Mouse (Mus musculus): ENCODE results near the gene Dync1h1. TPM values are rescaled to one million over a fixed set of nuclear protein-coding genes. Genes with fewer than 3 reads are reported as not detected.
"Not testable (repeated sequence)": the region's sequence is repeated elsewhere in the genome, so short reads cannot be mapped to it uniquely, and the experiment has no call there.

Dync1h1 gene
- total and polyA plus RNA-seq, 3 experiments = 111 to 168 (median 135) TPM

GRCm38 (mm10) chr12:110703682-110704081 is 102.4 kb downstream of the Dync1h1 start:
- WGBS = 72% methylated on average over 7 of the region's 7 CpGs
- TF ChIP-seq EP300 (IDR thresholded peaks at IDR 0.05; ENCODE audit: insufficient read depth, low read depth, low read length) (no peak), POLR2A (IDR thresholded peaks at IDR 0.05; ENCODE audit: insufficient read depth, low read depth, low read length) (no peak), CTCF (IDR thresholded peaks at IDR 0.05) (no peak)
- DNase-seq = no peak
- peaks cover 3% of the 10 kb centered on the region for H3K4me1 ChIP-seq (ENCODE audit: control insufficient read depth, insufficient read depth, low read length)
- no peaks in the 10 kb centered on the region for H3K36me3 ChIP-seq (ENCODE audit: control insufficient read depth, insufficient read depth, low read length)
- H3K27me3 ChIP-seq (ENCODE audit: control insufficient read depth, insufficient read depth, low read length) = no peaks in the 10 kb centered on the region
- no peaks in the 10 kb centered on the region for H3K79me2 ChIP-seq (replicated peaks; ENCODE audit: control insufficient read depth, insufficient read depth, low read length)
- no peak overlapping the region for H3K9ac ChIP-seq (ENCODE audit: low read depth, low read length)
- H3K27ac ChIP-seq = no peak overlapping the region
- no peak overlapping the region for H3K4me3 ChIP-seq
- intact Hi-C loops (cut with DNase I) = loop anchor here (2.0 kb wide), 3 partner anchors 35 to 285 kb away; no protein-coding TSS in a partner anchor

GRCm38 (mm10) chr12:110705419-110705818 is 104.2 kb downstream of the Dync1h1 start:
- H3K4me3 ChIP-seq; H3K9ac ChIP-seq (ENCODE audit: low read depth, low read length); H3K36me3 ChIP-seq (ENCODE audit: control insufficient read depth, insufficient read depth, low read length); intact Hi-C loops (cut with DNase I); H3K79me2 ChIP-seq (replicated peaks; ENCODE audit: control insufficient read depth, insufficient read depth, low read length); DNase-seq; H3K27me3 ChIP-seq (ENCODE audit: control insufficient read depth, insufficient read depth, low read length); H3K4me1 ChIP-seq (ENCODE audit: control insufficient read depth, insufficient read depth, low read length); H3K27ac ChIP-seq: not testable (repeated sequence)
- WGBS = 94% methylated on average over 4 of the region's 4 CpGs

- peaks cover 3% of the 10 kb centered on the region for H3K4me1 ChIP-seq (ENCODE audit: control insufficient read depth, insufficient read depth, low read length)
- no peaks in the 10 kb centered on the region for H3K79me2 ChIP-seq (replicated peaks; ENCODE audit: control insufficient read depth, insufficient read depth, low read length)
- WGBS = under 1% methylated on average over 27 of the region's 27 CpGs
- intact Hi-C loops (cut with DNase I) = loop anchor here (2.0 kb wide), 1 partner anchor 134 kb away; the partner anchor contains the start of gene Mok
- peak overlapping the region; percentile 68 for H3K9ac ChIP-seq (ENCODE audit: low read depth, low read length)
- peak; percentile 55 for TF ChIP-seq POLR2A (IDR thresholded peaks at IDR 0.05; ENCODE audit: insufficient read depth, low read depth, low read length)
- peak; percentile 45 for TF ChIP-seq CTCF (IDR thresholded peaks at IDR 0.05)
- TF ChIP-seq EP300 (IDR thresholded peaks at IDR 0.05; ENCODE audit: insufficient read depth, low read depth, low read length) = no peak
- H3K36me3 ChIP-seq (ENCODE audit: control insufficient read depth, insufficient read depth, low read length) = no peaks in the 10 kb centered on the region
- peak; percentile 73 to 80 for DNase-seq
- H3K27me3 ChIP-seq (ENCODE audit: control insufficient read depth, insufficient read depth, low read length) = no peaks in the 10 kb centered on the region
- peak overlapping the region; percentile 53 for H3K27ac ChIP-seq
- H3K4me3 ChIP-seq = peak overlapping the region; percentile 58
Observed at GRCm38 (mm10) chr12:110706337-110707231, 105.3 kb downstream of the Dync1h1 start.

GRCm38 (mm10) chr12:110707451-110707850 is 106.2 kb downstream of the Dync1h1 start:
- peaks cover 3% of the 10 kb centered on the region for H3K4me1 ChIP-seq (ENCODE audit: control insufficient read depth, insufficient read depth, low read length)
- no peak overlapping the region for H3K9ac ChIP-seq (ENCODE audit: low read depth, low read length)
- H3K27me3 ChIP-seq (ENCODE audit: control insufficient read depth, insufficient read depth, low read length) = no peaks in the 10 kb centered on the region
- 88% methylated on average over 7 of the region's 7 CpGs for WGBS
- intact Hi-C loops (cut with DNase I) = loop anchor here (2.0 kb wide), 1 partner anchor 133 kb away; the partner anchor contains the start of gene Mok
- TF ChIP-seq EP300 (IDR thresholded peaks at IDR 0.05; ENCODE audit: insufficient read depth, low read depth, low read length) = no peak
- TF ChIP-seq CTCF (IDR thresholded peaks at IDR 0.05) = no peak
- TF ChIP-seq POLR2A (IDR thresholded peaks at IDR 0.05; ENCODE audit: insufficient read depth, low read depth, low read length) = no peak
- H3K36me3 ChIP-seq (ENCODE audit: control insufficient read depth, insufficient read depth, low read length) = no peaks in the 10 kb centered on the region
- H3K79me2 ChIP-seq (replicated peaks; ENCODE audit: control insufficient read depth, insufficient read depth, low read length) = no peaks in the 10 kb centered on the region
- H3K4me3 ChIP-seq = no peak overlapping the region
- DNase-seq = no peak
- H3K27ac ChIP-seq = no peak overlapping the region

- WGBS = 63% methylated on average over 5 of the region's 5 CpGs
- intact Hi-C loops (cut with DNase I) = no loop called here
- DNase-seq = no peak
Observed at GRCm38 (mm10) chr12:110711270-110711669, 110.0 kb downstream of the Dync1h1 start.

GRCm38 (mm10) chr12:110713784-110714183 is 112.5 kb downstream of the Dync1h1 start:
- Histone ChIP-seq H3K9ac (ENCODE audit: low read depth, low read length) (no peak overlapping the region), H3K4me1 (ENCODE audit: control insufficient read depth, insufficient read depth, low read length) (no peaks in the 10 kb centered on the region), H3K27ac (no peak overlapping the region), H3K27me3 (ENCODE audit: control insufficient read depth, insufficient read depth, low read length) (no peaks in the 10 kb centered on the region), H3K36me3 (ENCODE audit: control insufficient read depth, insufficient read depth, low read length) (no peaks in the 10 kb centered on the region), H3K4me3 (no peak overlapping the region), H3K79me2 (replicated peaks; ENCODE audit: control insufficient read depth, insufficient read depth, low read length) (no peaks in the 10 kb centered on the region)
- 95% methylated on average over 6 of the region's 6 CpGs for WGBS
- intact Hi-C loops (cut with DNase I) = no loop called here
- TF ChIP-seq POLR2A (IDR thresholded peaks at IDR 0.05; ENCODE audit: insufficient read depth, low read depth, low read length) = no peak
- peak; percentile 32 for TF ChIP-seq CTCF (IDR thresholded peaks at IDR 0.05)
- DNase-seq = no peak

More at GRCm38 (mm10) chr12:110711270-110711669, 110.0 kb downstream of the Dync1h1 start:
- H3K9ac ChIP-seq (ENCODE audit: low read depth, low read length) = no peak overlapping the region
- no peaks in the 10 kb centered on the region for H3K36me3 ChIP-seq (ENCODE audit: control insufficient read depth, insufficient read depth, low read length)
- peaks cover 2% of the 10 kb centered on the region for H3K4me1 ChIP-seq (ENCODE audit: control insufficient read depth, insufficient read depth, low read length)
- H3K4me3 ChIP-seq = no peak overlapping the region
- TF ChIP-seq POLR2A (IDR thresholded peaks at IDR 0.05; ENCODE audit: insufficient read depth, low read depth, low read length) = no peak
- no peak for TF ChIP-seq EP300 (IDR thresholded peaks at IDR 0.05; ENCODE audit: insufficient read depth, low read depth, low read length)
- TF ChIP-seq CTCF (IDR thresholded peaks at IDR 0.05) = no peak
- no peaks in the 10 kb centered on the region for H3K79me2 ChIP-seq (replicated peaks; ENCODE audit: control insufficient read depth, insufficient read depth, low read length)
- H3K27me3 ChIP-seq (ENCODE audit: control insufficient read depth, insufficient read depth, low read length) = no peaks in the 10 kb centered on the region
- H3K27ac ChIP-seq = no peak overlapping the region
